Mouse (Mus musculus) spleen, postnatal 14 days (tissue): ENCODE measurements around the gene Cyb5rl.
"Not testable (repeated sequence)": the region's sequence is repeated elsewhere in the genome, so short reads cannot be mapped to it uniquely, and the experiment has no call there.

ENCODE experiments used
- DNase-seq, 2 experiments: peaks; one replicate each; pipeline ENCODE4 v3.0.0; 2021 to 2022; ENCODE audit warnings: low spot score in 2 of 2

The Cyb5rl gene

DNA sequence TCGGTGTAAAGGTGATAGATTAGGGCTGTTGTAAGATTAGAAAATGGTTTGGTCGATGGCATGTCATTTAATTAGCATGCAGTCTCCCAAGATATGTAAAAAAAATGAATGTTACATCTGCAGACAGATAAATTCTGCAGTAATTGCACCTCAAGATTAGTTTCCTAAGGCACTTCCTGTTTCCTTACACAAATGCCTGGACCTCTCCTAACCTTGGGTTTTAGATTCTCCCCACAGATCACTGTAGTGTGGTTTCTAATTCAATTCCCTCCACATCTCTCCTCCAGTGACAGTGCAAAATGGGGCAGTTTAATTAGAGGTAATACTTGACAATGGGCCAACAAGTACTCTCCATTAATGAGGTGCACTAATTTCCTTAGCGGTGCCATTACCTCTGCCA, 3.6 kb upstream of the Cyb5rl start:
- DNase-seq, result no peak

DNA sequence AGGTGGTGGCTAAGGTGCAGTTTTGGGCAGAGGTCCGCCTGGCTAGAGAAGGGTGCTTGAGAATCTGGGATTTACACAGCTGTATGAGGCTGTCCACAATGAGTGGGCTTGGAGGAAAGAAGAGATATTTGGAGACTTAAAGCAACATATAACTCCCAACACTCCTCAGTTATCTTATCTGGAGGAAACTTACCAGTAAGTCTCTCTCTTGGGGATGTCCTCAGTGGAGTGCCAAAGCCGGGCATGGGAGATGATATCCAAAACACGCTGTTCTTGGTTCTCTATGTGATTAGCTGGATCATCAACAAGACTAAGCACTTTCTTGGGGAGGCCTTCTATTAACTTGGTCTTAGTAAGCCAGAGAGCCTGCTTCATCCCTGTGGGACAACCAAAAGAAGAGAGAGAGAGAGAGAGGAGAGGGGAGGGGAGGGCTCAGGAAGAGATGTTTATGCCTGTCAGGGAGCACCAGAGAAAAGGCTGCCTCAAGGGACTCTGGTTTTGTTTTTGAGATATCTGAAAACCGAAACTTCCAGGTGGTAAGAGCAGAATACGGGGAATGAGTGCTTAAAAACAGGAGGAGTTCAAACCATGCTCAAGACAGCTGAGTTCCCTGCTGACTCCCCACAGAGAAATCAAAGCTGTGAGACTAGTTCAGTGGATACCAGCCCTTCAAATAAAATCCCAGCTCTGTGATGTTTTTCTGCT, 2.2 kb upstream of the Cyb5rl start:
- DNase-seq, result no peak

DNA sequence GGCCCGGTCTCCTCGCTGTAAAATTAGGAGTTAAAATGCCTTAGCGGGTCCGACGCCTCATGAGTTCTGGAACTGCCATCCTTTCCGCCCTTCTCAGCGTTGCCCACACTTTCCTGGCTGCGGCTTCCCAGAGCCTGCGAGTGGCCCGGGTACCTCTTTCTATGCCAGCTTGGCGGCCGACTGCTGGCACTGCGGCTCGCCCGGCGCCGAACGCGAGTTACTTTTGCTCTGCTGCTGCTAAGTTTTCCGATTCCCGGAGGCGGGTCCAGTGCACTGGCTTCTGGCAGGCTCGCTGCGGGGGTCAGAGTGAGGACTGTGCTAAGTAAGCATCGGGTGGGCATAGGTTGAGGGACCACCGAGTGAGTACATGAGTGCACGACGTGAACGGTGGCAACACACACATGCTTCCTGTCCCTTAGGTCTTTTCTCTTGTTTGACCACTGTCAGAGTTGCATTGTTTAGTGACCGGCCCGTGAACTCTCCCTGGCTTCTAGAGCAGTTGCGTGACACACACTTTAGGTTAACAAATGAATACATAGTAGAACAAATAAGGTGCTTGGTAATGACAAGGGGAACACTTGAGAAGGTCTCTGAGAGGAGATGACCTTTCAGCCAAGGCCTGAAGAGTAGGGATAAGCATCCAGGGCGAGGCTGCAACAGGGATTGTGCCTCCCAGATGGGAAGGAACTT, 508 bp downstream of the Cyb5rl start:
- DNase-seq, result peak in 1 of 2 experiments; percentile 10

DNA sequence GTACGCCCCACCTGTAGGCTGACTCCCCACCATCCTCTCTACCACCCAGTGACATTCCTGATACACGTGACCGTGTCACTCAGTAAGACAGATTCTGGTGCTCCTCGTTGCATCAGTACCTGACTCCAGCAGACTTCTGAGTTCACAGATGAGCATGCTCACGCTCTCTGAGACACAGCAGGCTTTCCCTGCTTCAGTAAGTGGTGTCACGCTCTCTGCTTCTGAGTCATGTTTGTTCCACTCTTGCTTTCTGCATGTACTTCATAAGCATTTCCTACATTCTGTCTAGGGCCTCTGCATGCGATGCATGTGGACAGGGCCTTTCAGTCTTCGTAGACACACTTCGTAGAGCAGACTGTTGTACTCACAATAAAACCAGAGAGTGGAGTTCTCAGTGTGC, 5.6 kb downstream of the Cyb5rl start:
- DNase-seq, result no peak

DNA sequence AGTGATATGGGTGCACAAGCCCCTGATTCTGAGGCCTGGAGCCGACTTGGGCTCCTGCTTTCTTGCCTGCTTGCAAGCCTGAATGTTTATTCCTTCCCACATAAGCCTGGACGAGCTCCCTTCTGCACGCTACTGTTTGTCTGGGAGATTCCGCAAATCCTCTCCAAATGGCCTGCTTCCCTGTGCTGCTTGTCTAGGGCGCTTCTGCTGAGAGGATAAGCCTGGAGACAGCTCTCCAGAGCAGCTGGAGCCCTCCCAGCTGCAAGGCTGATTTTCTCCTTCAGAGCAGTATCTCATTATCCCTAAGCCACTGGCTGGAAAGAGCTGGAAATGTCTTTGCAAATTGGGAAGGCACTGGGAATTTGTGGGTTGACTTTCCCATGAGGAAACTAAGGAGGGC, 8.7 kb downstream of the Cyb5rl start:
- no peak for DNase-seq

DNA sequence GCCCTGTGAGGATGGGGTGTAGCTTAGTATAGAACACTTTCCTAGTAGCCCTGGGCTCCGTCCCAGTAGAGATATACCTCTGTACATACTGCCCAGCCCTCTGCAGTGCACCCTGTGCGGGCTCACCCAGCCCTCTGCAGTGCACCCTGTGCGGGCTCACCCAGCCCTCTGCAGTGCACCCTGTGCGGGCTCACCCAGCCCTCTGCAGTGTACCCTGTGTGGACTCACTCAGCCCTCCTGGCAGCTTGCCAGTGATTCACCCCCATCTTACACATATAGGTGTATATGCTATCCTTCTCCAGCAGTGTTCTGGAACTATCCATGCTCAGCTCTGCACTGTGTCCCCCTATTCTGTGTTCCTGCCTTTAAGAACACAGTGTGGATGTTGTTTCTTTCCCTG, 12.1 kb downstream of the Cyb5rl start:
- no peak for DNase-seq

DNA sequence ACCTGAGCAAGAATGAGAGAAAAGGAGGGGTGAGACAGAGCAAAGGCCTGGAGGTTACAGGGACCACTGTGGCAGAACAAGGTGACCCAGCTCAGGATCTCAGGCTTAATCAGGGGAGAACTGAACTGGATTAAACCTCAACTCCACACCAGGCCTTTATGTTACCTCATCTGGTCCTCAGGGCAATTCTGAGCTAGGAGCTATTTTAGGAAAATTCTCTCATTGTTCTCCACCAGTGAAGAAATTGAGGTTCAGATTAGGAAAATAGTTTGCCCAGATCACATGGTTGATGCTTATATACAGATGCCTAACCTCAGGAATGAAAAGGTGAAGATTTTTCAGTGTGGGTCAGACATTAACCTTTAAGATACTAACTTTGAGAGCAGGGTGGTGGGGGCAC, 12.9 kb downstream of the Cyb5rl start:
- DNase-seq, result no peak

DNA sequence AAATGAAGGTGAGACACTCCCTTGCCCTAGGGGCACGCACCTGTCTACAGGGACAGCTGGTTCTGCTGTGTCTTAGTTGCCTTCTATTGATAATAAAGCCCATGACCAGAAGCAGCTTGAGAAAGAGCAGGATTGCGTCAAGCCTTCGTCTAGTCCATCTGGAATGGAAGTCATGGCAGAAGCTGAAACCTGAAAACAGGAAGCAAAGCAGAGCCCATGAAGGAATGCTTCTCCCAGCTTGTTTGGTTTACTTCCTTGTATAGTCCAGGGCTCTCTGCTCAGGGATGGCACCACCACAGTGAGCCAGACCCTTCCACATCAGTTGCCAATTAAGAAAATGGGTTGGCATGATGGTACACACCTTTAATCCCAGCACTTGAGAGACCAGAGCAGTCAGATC, 15.4 kb downstream of the Cyb5rl start:
- no peak for DNase-seq

DNA sequence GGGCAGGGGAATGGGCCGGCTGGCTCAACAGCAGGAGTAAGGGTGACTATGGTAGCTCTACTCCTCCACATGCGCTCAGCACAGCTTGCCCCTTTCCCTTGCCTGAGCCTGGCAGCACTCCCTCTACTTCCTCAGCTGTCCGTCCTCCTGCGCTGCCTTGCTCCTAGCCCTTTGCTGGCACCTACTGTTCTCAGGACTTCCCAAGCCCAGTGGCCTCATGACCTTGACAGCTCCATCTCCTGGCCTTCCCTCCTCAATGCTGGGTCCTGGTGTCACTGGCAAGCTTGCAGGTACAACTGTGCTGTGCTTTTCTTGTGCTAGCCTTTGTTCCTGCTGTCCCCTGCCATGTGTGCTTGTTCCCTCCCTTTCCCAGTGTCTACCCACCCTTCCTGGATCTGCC, 16.3 kb downstream of the Cyb5rl start:
- DNase-seq, result no peak

DNA sequence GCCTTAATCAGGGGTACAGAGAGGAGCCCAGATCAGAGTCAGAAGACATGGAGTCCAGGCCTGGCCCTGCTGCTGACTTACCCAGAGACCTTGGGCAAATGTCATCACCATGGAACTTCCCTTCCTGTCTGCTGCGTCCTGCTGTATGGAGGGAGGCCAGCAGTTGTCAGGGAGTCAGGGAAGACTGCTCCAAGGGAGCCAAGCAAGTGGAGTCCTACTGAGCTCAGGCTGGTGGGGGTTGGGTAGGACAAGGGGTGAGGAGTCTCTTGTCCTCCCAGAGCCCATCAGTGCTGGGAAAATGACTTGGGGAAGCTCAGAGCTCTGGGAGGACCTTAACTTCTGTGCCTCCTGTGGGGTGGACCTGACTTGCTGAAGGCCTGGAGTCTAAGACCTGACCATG, 17.6 kb downstream of the Cyb5rl start:
- no peak for DNase-seq

DNA sequence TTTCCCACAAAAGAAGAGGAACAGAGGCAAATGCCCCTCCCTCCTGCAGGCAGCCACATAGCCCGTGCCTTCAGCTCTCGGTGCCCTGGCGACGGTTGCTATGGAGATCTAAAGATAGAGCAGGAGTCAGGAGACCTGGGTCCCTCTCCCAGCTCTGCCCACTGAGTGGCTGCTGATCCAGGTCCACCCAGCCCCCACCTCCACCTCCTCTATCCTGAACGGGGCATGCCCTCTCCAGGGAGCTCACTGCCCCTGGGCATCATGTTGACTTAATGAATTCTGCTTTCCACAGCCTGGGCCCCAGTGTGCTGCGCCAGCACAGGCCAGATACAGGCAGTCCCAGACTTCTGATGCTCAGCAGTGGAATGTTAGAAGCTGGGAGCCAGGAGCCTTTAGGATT, 18.1 kb downstream of the Cyb5rl start:
- no peak for DNase-seq

DNA sequence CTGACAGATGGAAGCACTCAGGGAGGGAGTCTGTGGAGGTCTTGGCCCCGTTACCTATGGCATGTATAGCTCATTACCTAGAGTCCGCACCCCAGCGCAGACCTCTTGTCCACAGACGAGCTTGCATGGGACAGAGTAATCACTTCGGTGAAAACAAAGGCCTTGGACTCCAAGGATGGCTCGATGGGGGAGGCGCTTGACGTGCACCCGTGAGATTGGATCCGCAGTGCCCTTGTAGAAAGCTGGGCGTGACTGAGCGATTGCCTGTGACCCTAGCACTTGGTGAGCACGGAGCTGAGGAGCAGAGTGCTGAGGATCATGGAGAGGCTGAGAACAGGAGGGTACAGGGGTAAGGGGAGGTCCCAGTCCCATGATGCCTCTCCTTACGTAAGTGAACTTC, 24.9 kb downstream of the Cyb5rl start:
- no peak for DNase-seq

DNA sequence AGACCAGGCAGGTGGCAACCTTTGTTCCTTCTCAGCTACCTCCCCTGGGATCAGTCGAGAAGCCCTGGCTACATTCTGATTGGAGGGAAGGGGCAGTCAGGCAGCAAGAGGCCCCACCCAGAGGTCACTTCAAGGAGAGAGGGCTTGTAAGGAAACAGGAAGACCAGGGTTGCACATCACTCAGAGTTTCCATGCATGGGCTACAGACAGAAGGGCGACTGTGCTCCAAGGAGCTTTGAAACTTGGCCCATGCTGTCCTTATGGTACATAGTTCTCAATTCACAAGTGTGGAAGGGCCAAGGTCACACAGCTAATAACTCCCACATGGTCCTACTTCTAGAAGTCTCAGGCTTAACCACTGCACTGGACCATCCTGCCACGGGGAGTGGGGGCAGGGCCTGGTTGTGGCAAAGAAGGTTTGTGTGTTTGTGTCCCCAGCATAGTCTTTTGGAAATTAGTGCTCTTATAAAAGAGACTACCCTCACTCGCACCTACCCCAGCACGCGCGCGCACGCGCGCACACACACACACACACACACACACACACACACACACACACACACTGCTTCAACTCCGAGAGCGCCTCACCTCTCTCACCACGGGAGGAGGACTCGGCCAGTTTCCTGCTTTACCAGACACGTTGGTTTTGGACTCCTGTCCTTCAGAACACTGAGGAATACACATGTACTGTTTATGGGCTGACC, 27.8 kb downstream of the Cyb5rl start:
- DNase-seq, result no peak

DNA sequence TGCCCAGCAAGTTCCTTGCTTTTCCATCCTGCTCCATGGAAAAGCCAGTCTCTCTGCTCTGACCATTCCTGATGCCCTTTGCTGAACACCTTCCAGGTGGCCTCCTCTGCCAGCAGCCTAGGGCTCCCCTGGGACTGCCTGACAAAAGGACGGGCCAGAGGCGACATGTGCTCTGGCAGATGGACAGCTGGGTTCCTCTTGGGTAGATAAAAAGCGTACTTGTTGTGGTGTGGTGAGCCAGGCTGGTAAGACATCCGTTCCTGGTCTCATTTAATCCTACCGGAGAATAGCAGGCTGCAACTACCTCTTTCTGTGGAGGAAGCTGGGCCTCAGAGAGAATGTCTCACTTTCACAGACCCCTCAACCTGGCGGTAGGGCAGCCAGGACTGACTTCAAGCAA, 29.3 kb downstream of the Cyb5rl start:
- DNase-seq, result no peak

DNA sequence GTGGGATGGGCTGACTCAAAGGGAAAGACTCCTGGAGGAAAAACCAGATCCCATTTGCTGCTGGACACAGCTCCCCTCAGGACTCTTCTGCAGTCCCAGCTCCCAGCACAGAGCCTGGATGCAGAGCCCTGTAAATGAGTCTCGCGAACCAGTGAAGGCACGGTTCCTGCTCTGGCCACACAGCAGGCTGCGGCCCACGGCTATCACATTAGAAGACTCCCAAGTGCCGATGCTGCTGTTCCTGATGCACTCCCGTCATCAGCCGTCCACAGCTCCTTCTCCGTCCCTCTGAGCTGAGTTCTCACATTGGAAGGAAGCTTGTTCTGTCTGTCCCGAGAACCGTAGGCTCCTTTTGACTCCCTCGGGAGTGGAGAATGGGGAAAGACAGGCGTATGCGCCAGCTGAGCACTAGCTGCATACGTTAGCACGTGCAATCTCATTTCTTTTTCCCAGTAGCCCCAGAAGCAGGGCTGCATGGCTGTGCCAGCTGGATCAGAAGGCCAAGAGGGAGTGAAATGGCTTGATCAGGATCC, 30.1 kb downstream of the Cyb5rl start, which contains the start of gene Cdcp2:
Gene Cdcp2, plus strand, starts transcription at position 51 of the 533 bp plus-strand sequence.
- DNase-seq, result no peak

DNA sequence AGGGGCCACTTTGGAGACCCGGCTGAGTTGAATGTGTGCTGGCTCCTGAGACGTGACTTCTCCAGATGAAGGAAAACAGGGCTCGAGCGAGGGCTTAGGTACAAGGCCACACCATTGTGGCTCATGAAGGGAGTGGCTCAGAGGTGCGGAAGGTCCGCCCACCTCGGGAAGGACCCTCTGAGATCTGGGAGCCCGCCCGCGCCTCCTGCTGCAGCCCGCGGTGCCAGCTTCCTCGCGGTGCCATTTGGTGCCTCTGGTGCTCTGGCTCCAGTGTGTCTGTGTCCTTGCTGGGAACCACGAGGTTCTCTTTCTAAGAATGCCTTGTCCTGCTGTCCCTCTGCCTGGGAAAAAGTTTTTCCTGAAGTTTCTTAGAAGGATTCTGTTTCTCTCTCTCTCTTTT, 31.1 kb downstream of the Cyb5rl start:
- no peak for DNase-seq

DNA sequence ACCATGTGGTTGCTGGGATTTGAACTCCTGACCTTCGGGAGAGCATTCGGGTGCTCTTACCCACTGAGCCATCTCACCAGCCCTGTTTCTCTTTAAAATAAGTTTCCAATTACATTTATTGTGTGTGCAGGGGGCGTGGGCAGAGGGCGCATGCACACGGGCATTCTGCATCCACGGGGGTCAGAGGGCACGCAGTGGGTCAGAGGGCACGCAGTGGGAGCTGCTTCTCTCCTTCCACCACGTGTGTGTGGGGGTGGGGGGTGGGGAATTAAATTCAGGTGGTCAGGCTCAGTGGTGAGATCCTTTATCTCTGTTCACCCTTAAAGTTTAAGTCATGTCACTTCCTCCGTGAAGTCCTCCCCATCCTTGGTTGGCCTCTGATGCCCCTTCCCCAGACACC, 31.6 kb downstream of the Cyb5rl start:
- DNase-seq, result no peak

DNA sequence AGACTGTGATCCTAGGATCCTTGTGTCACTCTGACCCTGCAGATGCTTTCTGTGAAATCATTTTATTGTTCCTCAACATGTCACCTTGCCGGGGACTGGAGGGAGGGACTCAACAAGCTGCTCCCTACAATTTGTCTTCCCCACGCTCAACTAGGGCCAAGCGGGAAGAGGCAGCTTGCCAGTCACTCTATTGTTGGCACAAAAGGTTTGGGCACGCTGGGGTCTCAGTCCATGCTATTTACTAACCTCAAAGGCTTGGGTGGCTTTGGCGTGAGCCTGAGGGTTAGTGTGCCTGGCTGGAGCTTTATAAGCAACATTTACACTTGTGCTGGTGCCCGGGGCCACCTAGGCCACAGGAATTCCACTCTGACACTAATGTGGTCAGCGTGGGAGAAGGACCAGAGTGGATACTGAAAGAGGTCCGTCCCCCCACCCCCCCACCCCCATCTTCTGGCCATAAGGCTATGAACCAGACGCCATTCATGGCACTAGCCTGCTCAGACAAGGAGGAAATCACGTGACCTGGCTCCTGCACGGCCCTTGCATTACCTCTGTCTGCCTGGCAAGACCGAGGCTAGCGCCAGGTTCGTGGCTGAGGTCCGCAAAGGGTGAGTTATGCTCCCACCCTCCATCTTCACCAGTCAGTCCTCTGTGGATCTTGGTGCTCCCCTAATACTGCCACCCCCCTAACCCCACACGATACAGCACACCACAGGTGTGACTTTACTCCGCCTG, 32.2 kb downstream of the Cyb5rl start:
- no peak for DNase-seq

DNA sequence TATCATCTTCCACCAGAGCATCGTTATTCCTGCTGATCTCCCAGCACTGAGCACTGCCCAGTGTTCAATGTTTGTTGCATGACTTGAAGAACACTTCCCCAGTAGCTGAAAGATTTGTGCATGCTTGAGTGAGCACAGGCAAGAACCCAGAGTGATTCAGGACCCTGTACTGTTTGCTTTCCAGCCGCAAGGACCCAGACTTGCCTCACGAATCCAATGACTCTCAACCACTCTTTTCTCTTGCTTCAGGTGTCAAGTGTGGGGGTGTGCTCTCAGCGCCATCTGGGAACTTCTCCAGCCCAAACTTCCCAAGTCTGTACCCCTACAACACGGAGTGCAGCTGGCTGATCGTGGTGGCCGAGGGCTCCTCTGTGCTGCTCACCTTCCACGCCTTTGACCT, 35.4 kb downstream of the Cyb5rl start:
- no peak for DNase-seq

DNA sequence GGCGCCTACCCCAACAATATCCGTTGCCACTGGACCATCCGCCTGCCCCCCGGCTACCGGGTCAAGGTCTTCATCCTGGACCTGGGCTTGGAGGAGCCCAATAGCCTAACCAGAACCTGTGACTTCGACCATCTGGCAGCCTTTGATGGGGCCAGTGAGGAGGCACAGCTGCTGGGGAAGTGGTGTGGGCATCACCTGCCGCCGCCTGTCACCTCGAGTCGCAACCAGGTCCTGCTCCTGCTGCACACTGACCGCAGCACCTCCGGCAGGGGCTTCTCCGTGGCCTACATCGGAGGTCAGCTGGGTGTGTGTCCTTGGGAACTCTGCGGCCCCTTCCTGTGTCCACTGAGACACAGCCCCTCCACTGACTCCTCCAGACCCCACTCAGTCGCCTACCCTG, 40.0 kb downstream of the Cyb5rl start:
- DNase-seq, result no peak

DNA sequence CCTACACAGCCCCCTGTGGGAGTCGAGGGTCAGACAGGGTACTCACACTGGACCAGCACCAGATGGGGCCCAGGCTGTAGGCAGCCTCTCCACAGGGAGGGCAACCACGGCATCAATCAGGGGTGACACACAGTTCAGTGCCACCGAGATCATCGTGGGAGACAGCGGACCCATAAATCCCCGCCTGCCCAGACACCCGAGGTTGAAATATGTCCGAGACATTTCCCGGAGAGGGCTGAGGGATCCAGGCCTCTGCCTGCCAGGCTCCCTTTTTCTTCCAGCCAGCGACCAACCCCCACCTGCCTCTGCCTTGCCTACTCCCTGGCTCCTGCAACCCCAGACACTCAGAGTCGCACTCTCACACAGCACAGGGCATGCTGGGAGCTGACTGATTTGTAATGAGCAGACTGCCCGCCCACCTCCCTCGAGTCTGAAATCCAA, 41.5 kb downstream of the Cyb5rl start:
- DNase-seq, result no peak

DNA sequence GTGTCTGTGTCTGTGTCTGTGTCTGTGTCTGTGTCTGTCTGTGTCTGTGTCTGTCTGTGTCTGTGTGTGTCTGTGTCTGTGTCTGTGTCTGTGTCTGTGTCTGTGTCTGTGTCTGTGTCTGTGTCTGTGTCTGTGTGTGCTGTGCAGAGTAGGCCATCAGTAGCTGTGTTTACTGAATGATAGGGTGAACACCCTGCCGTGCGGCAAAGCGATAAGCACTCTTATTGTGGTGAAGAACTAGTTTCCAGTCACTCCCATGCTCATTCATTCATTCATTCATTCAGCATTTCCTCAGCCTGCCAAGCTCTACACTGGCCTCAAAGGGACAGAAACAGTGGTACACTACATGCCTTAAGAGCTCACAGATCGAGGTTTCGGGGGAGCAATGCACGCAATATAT, 42.4 kb downstream of the Cyb5rl start:
- DNase-seq, result not testable (repeated sequence)
